Mouse (Mus musculus) cerebellum, adult 2 months (tissue): ENCODE data around the gene Cdh26. TPM values are rescaled to one million over a fixed set of nuclear protein-coding genes. Genes with fewer than 3 reads are reported as not detected.
A peak's percentile ranks its signal among the peaks of the same experiment; 100 is the strongest.

Source experiments
- DNase-seq, 2 experiments: peaks; one replicate each; pipeline ENCODE4 v3.0.0; 2021
- H3K27ac ChIP-seq: fragments of 200-500 bp; 2 replicates; pipeline ENCODE4 v1.5.1; 2012; ENCODE audit warnings: low read length, control low read depth, inconsistent platforms; ENCODE audit not compliant: insufficient read depth
- H3K27me3 ChIP-seq: fragments of 200-500 bp; 2 replicates; pipeline ENCODE4 v1.6.1; 2012; ENCODE audit warnings: inconsistent platforms, mild to moderate bottlenecking, low read length, moderate library complexity; ENCODE audit not compliant: control insufficient read depth, insufficient read depth
- H3K4me1 ChIP-seq: fragments of 200-500 bp; 2 replicates; pipeline ENCODE4 v1.6.1; 2011; ENCODE audit warnings: low read length; ENCODE audit not compliant: control insufficient read depth, insufficient read depth
- H3K4me3 ChIP-seq: fragments of 200-500 bp; replicated peaks from 2 replicates; pipeline ENCODE3; 2011; ENCODE audit warnings: mild to moderate bottlenecking, low read depth, low read length, control low read depth; ENCODE audit not compliant: insufficient read depth
- CTCF ChIP-seq: fragments of 200-500 bp; IDR thresholded peaks from 2 replicates; pipeline ENCODE4 v1.5.1; 2011; ENCODE audit warnings: low read depth, mild to moderate bottlenecking, control low read depth, low read length, moderate library complexity, borderline replicate concordance; ENCODE audit not compliant: insufficient read depth
- POLR2A ChIP-seq: fragments of 200-500 bp; IDR thresholded peaks from 2 replicates; pipeline ENCODE4 v1.6.1; 2011; ENCODE audit warnings: low read length, control low read depth, borderline replicate concordance; ENCODE audit not compliant: insufficient read depth
- WGBS: fragments of 180-500 bp; shearing (Covaris S2); methylation state at CpG from one replicate; pipeline ENCODE4 v1.1.7; 2018; 5-methylcytosine and 5-hydroxymethylcytosine counted together
- polyA plus RNA-seq: library from polyadenylated mRNA; depleted of rRNA; stranded (reverse); fragments of >200 nt; gene quantifications from 2 replicates; pipeline ENCODE4 v1.2.3, GENCODE M21; 2012

The Cdh26 gene
- polyA plus RNA-seq, 1 experiment = 0.03 TPM

- no peak for TF ChIP-seq POLR2A
- TF ChIP-seq CTCF = no peak
- Histone ChIP-seq H3K4me1 (no peaks in the 10 kb centered on the region; the same call in 1 of the 2 replicates), H3K4me3 (no peak overlapping the region), H3K27me3 (no peaks in the 10 kb centered on the region), H3K27ac (no peak overlapping the region)
- DNase-seq = no peak
- 53% methylated on average over 2 of the region's 2 CpGs for WGBS
These were observed 48.7 kb downstream of the Cdh26 start for GRCm38 (mm10) chr2:178479011-178479410.

GRCm38 (mm10) chr2:178480932-178481331 lies 50.6 kb downstream of the Cdh26 start:
- H3K27ac ChIP-seq = no peak overlapping the region
- TF ChIP-seq CTCF (no peak), POLR2A (no peak)
- DNase-seq = no peak
- no peak overlapping the region for H3K4me3 ChIP-seq
- WGBS = 65% methylated on average over 2 of the region's 2 CpGs
- H3K27me3 ChIP-seq = no peaks in the 10 kb centered on the region
- no peaks in the 10 kb centered on the region; the same call in 1 of the 2 replicates for H3K4me1 ChIP-seq

- 54% methylated on average over 10 of the region's 10 CpGs for WGBS
- Histone ChIP-seq H3K4me1 (no peaks in the 10 kb centered on the region; the same call in 1 of the 2 replicates), H3K27me3 (no peaks in the 10 kb centered on the region), H3K27ac (no peak overlapping the region), H3K4me3 (no peak overlapping the region)
- no peak for DNase-seq
- TF ChIP-seq CTCF = no peak
- TF ChIP-seq POLR2A = no peak
These were observed 53.1 kb downstream of the Cdh26 start for GRCm38 (mm10) chr2:178483462-178483861.

- no peaks in the 10 kb centered on the region; the same call in 1 of the 2 replicates for H3K4me1 ChIP-seq
- TF ChIP-seq POLR2A = no peak
- no peak for TF ChIP-seq CTCF
- DNase-seq = no peak
- H3K27me3 ChIP-seq = no peaks in the 10 kb centered on the region
- no peak overlapping the region for H3K4me3 ChIP-seq
- H3K27ac ChIP-seq = no peak overlapping the region
- 31% methylated on average over 4 of the region's 4 CpGs for WGBS
These were observed 57.9 kb downstream of the Cdh26 start for GRCm38 (mm10) chr2:178488276-178488675.

GRCm38 (mm10) chr2:178490245-178490920 lies 60.1 kb downstream of the Cdh26 start:
- TF ChIP-seq CTCF = no peak
- TF ChIP-seq POLR2A = no peak
- no peak for DNase-seq
- no peaks in the 10 kb centered on the region for H3K4me1 ChIP-seq
- 74% methylated on average over 9 of the region's 9 CpGs for WGBS
- no peak overlapping the region for H3K4me3 ChIP-seq
- H3K27ac ChIP-seq = no peak overlapping the region
- H3K27me3 ChIP-seq = no peaks in the 10 kb centered on the region

- TF ChIP-seq POLR2A = no peak
- TF ChIP-seq CTCF = no peak
- peak in 1 of 2 experiments; percentile 16 for DNase-seq
- 79% methylated on average over 11 of the region's 11 CpGs for WGBS
- no peak overlapping the region for H3K27ac ChIP-seq
- H3K27me3 ChIP-seq = no peaks in the 10 kb centered on the region
- H3K4me1 ChIP-seq = no peaks in the 10 kb centered on the region
- H3K4me3 ChIP-seq = no peak overlapping the region
These were observed 63.7 kb downstream of the Cdh26 start for GRCm38 (mm10) chr2:178494066-178494465.

DNA sequence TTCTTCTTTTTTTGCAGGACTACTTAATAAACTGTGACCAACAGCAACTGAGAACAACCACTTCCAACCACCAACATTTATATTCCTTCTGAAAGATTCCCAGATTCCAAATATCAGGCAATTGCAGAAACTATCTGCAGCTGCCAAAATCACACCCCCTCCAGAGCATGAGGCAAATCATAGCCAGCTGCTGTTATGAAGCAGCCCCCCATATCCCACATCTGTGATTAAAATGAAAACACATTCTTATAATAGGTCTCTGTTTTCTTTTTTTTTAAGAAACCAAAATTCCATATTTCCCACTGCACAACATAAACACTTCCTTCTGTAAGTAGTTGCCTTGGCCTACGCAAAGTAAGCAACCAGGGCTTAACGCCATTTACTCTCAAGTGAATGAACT lies 65.5 kb downstream of the Cdh26 start:
- H3K27ac ChIP-seq = no peak overlapping the region
- no peak for TF ChIP-seq POLR2A
- TF ChIP-seq CTCF = no peak
- no peak overlapping the region for H3K4me3 ChIP-seq
- no peaks in the 10 kb centered on the region for H3K27me3 ChIP-seq
- no peaks in the 10 kb centered on the region for H3K4me1 ChIP-seq
- no peak for DNase-seq
- 91% methylated on average over 2 of the region's 2 CpGs for WGBS

DNA sequence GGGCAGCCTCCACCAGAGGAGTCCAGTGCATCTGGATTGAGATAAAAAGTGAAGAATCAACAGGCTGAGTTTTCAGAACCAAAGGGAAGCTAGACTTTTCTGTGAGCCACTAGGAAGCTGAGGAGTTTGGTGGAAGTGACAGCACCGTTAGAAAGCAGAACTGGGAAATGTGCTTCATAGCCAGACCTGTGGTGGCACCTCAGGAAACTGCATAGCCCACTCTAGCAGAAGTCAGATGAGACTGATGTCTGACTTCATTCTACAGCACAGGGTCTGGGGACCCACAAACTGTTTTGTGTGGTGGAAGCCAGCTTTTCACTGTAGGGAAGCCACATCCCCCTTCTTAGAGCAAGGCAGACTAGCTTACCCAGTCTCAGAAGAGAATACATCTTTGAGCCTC lies 67.6 kb downstream of the Cdh26 start:
- no peak overlapping the region for H3K4me3 ChIP-seq
- TF ChIP-seq CTCF (no peak), POLR2A (no peak)
- H3K27ac ChIP-seq = no peak overlapping the region
- DNase-seq = no peak
- 71% methylated on average over 1 of the region's 1 CpGs for WGBS
- H3K27me3 ChIP-seq = no peaks in the 10 kb centered on the region
- H3K4me1 ChIP-seq = no peaks in the 10 kb centered on the region

DNA sequence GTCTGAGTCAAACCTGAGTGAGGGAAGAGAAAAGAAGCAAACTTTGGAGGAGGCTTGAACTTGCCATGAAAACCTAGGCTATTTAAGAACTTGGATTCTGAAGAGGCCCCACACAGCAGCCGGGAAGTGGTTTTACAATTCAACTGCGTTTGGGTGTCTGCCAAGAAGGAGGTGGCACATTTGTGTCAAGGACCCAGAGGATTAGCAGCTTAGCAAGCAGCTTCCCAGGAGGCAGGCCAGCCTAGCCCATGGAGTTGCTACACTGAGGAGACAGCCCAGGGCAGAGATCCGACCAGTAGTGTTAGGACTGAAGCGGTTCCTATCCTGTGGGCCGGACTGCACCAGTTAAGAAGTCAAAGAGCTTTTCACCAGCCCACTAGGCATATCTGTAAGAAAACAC lies 68.1 kb downstream of the Cdh26 start:
- no peak for DNase-seq
- Histone ChIP-seq H3K4me1 (no peaks in the 10 kb centered on the region), H3K4me3 (no peak overlapping the region), H3K27me3 (no peaks in the 10 kb centered on the region), H3K27ac (no peak overlapping the region)
- TF ChIP-seq POLR2A (no peak), CTCF (no peak)
- WGBS = 33% methylated on average over 5 of the region's 5 CpGs
